Mouse (Mus musculus): Measurements from ENCODE around the gene Olfr220. TPM values are rescaled to one million over a fixed set of nuclear protein-coding genes. Genes with fewer than 3 reads are reported as not detected.

The Olfr220 gene
- not detected for total RNA-seq (2022)

DNA sequence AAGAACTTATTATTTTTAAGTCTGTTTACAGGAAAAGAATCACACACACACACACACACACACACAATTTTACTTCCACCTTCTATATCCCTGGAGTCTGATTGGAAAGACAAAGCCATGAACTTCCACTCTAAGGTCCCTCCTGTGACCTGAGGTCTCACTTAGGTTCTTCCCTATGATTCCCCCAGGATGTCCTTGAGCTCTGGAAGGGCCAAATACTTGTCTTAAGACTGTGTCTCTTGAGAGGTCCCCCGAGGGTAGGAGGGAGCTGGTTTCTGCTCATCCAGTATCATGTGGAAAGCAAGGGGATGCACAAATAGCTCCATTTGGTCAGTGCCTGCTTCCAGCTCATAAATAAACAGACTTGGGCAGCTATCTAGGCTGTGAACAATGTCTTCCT is at the start of gene Olfr220:
TSS of gene Olfr220 (plus strand) at position 301 of the 400 bp plus-strand sequence.
- no peak for DNase-seq (ENCODE audit: low spot score)

DNA sequence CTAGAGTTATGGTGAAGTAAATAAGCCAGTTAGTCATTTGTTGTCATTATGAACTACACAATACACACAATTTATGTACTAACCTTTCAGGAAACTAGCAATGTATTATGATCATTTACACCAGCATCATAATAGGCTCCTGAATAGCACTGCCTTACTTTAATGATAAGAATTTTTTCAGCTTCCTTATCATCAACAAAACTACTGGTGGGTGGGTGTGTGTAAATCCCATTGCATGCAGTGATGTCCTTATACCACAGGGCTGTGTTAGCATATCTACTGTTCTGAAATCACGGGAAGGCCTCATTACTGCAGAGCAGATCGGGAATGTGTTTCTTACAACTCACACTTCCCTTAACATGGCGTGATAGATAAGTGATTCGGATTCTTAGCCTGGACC is 18.9 kb upstream of the Olfr220 start:
- DNase-seq (ENCODE audit: low spot score): no peak

DNA sequence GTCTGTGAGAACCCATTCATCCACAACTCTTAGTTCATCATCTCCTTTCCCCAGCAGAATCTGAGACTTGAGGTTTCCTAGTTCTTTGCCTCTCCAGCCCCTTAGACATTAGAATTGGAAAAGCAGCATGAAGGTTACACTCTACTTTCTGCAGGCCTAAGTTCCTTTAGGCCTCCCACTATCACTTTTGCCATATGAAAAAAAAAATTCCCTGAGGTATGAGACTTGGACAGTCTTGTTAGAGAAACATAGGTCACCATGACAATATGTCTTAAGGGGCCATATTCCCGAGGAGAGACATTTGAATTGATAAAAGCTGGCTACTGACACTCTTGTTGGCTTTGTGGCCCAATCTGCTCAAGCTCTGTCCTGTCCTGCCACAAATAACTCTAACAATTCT is 18.1 kb upstream of the Olfr220 start, which contains the start of gene Olfr414:
TSS of gene Olfr414 (plus strand) at position 301 of the 400 bp plus-strand sequence.
- DNase-seq (ENCODE audit: low spot score): no peak

DNA sequence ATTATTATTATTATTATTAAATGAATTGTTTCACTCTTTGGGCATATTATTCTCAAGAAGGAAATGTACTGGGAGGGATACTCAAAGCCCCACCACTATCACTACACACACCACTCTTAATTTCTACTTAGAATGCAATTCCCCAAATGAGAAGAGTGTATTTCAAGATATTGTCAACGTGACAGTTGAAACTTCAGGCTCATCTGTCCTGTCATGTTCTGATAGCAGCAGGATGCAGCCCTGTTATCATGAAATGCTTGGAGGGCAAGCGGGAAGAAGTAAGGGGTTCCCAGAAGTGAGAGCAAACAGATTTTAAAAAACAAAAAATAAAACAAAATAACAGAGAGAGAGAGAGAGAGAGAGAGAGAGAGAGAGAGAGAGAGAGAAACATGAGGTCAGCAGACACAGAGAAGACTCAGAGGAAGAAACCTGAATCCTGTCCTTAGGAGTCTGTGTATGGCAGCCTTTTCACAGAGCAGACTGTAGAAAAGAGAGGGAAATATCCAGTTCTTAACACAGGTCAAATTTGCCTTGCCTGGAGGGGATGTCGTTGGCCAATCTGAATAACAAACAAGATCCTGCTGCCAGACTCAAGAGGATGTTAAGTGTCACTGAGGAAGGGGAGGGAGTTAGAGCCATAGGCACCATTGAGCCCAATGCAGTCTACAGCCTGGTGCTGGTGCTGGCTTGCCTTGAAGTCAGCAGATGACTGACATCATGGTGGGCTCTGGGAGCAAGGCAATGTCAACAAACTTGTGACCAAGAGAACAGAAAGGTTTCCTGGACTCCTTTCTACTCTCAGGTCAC is 15.5 kb upstream of the Olfr220 start:
- no peak for DNase-seq (ENCODE audit: low spot score)

DNA sequence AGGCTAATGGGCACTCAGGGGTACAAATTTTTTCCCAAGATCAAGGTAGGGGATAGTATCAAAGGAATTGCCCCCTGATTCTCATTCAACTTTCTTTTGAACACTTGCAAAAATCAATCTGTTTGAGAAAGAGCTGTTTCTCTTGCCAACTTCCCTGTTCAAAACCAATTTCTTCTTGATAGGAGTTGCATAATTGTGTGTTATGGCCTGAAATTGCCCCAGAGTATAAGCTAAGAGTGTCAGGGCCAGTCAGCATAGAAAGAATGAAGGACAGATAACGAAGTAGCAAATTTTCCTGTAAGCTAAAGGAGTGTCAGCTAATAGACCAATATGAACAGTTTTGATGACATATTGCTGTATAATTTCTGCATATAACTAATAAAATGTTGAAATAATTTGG is 14.5 kb upstream of the Olfr220 start:
- no peak for DNase-seq (ENCODE audit: low spot score)

DNA sequence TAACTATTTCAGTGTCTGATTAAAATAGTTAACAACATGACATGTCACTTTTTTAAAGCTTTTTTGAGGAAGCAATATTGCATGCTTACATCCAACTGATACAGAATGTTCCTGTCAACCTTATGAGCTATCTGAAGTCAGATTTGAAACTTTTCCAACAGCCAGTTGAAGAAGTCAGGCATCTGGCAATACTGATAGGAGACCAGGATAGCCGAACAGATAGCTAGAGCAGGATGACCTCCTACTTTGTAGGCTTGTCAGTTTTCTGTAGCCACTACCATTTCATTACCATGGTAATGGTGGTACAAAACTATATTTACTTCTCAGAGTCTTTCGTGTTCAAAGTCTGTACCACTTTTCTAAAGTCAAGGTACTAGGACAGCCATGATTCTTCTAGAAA is 13.5 kb upstream of the Olfr220 start:
- no peak for DNase-seq (ENCODE audit: low spot score)

DNA sequence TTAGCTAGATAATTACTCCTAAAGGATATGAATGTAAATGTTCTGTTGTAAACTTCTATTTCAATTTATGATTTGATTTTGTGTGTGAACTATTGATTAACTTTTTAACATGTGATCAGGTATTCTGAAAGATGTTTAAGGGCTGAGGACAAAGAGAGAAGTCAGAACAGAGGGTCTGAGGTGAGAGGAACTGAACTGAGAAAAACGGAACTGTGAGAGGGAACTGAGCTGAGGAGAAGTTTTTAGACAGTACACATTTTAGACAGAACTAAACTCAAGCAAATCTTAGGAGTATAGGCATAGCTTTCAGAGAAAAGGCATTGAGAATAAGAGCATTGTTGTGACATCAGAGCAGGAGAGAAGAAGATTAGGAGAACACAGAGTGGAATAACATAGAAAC is 7.8 kb upstream of the Olfr220 start:
- no peak for DNase-seq (ENCODE audit: low spot score)

DNA sequence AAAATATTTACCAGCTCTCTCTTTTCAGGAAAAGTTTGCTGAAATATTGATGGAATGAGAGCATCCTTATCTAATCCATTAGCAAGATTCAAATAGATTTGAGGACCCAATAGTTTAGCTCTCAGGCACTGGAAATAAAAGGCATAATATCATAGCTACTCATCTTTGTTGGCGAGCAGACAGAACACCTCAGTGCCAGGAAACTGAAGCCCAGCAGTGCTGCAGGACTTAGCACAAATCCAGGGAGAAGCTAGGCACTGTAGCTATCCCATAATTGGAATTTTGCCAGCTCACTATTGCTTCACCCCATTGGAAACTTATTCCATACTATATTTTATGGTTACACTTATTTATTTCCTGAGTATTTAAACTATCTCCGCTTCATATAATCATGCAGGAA is 13.2 kb downstream of the Olfr220 start:
- no peak for DNase-seq (ENCODE audit: low spot score)

DNA sequence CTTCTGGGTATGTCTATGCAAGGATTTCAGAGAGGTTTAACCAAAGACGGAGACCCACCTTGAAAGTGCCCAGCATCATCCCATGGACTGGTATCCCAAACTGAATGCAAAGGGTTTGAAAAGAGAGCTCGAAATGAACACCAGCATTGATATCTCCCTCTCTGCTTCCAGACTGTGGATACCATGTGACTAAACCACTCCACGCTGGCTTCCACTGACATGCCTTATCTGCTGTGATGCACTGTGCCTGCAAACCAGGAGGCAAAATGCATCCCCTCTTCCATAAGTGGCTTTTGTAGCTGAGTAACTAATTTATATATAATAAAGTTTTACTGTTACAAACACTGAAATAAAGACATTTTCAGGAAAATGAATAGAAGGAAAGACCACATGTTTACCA is 23.5 kb downstream of the Olfr220 start:
- DNase-seq (ENCODE audit: low spot score): no peak

DNA sequence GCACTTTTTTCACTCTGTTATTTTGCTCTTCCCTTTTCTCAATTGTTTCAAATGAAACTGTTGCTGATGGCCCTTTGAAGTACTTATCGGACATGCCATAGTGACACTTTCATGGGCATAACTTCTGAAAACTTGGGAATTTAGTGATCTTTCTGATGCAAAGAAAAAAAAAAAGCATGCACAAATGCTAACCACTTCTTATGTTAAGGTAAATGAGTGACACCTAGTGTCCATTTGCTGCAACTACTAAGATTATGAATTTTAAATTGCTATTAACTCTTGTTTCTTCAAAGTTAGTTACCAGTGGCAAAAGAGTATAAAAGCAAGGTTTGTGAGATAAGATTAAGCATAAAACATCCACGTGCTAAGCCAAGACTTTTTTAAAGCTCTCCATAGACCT is 24.4 kb downstream of the Olfr220 start:
- no peak for DNase-seq (ENCODE audit: low spot score)

DNA sequence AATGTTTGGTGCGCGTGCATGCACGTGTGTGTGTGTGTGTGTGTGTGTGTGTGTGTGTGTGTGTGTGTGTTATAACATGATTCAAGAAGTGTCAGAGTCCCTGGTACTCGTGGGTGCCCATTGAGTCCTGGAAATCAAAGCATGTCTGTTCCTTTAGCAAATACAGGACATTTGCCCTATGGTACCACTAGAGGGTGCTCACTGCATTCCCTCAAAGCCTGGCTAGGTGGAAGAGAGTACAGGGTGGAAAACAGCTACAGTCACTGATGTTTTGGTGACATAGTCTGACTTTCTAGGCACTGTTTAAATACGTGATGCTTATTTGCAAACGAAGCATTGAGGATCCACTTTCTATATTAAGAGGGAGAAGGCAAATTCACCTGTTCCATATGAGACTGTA is 27.9 kb downstream of the Olfr220 start:
- no peak for DNase-seq (ENCODE audit: low spot score)

DNA sequence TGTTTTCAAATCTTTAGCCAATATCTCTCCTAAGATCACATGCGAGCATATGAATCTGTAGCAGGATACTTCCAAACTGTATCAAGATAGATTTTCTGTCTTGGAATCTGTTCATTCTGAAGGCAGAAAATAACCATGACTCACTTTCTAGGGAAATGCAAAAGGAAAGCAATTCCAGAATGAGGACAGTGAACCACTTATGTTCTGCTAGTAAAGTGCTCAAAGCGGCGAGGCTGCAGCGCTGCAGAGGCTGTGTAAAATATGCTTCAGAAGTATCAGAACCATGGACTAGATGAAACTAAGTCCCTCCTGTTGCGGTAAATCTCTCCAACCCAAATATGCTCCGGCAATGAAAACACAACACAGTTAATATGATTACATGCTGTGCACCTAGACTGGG is 40.7 kb downstream of the Olfr220 start:
- DNase-seq (ENCODE audit: low spot score): no peak

DNA sequence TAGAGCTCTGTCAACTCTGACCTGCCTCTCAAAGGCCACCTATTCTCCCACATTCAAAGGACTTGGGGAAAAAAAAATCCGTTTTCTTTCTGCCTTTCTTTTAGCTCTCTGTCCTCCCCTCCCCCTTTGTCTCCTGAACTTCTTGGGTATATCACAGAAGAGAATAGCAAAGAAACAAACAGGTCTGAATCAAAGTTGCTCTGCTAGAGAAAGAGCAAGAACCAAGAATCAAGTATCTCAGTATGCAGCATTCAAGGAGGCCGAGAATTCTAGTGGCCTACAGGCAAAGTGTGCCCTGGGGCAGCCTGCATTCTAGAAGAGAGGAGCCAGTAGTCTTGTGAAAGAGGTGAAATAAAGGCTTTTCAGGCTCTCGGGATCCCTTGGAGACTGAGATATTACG is 58.2 kb downstream of the Olfr220 start:
- no peak for DNase-seq (ENCODE audit: low spot score)

Other genes starting within 250 kb of the Olfr220 start
- not detected for gene Olfr419, start 190.0 kb upstream of the Olfr220 start, total RNA-seq (2022)
- gene Mptx1, start 111.6 kb upstream of the Olfr220 start, total RNA-seq (2022): not detected
- not detected for gene Olfr417, start 77.0 kb upstream of the Olfr220 start, total RNA-seq (2022)
- not detected for gene Olfr248, start 51.0 kb upstream of the Olfr220 start, total RNA-seq (2022)
- gene Olfr414, start 18.0 kb upstream of the Olfr220 start, total RNA-seq (2022): not detected
- 1 to 10 TPM in 1 of 4 experiments, under 1 TPM in 3; 0.12 to 1.0 (median 0.18) TPM for gene Fmn2, start 59.7 kb downstream of the Olfr220 start, total RNA-seq (2022)